Mouse (Mus musculus): Measurements from ENCODE around the gene Cep350. TPM values are rescaled to one million over a fixed set of nuclear protein-coding genes. Genes with fewer than 3 reads are reported as not detected.

The Cep350 gene
- polyA plus RNA-seq, 1 experiment from 2014 or later: 5.6 TPM

Other genes with a start within 250 kb of the Cep350 start
- gene Lhx4, start 221.6 kb downstream of the Cep350 start, polyA plus RNA-seq (2014; fragmentation: Nextera tagmentation; extraction: Ambion mirVana): not detected in 2 replicates
- gene Qsox1, start 160.4 kb downstream of the Cep350 start, polyA plus RNA-seq (2014; fragmentation: Nextera tagmentation; extraction: Ambion mirVana): 22.4 and 26.3 TPM in 2 replicates
- gene Tor1aip2, start 62.1 kb upstream of the Cep350 start, polyA plus RNA-seq (2014; fragmentation: Nextera tagmentation; extraction: Ambion mirVana): 92.8 and 104 TPM in 2 replicates
- 29.3 and 31.7 TPM in 2 replicates for gene Tor1aip1, start 63.2 kb upstream of the Cep350 start, polyA plus RNA-seq (2014; fragmentation: Nextera tagmentation; extraction: Ambion mirVana)
- gene Fam163a, start 231.8 kb upstream of the Cep350 start, polyA plus RNA-seq (2014; fragmentation: Nextera tagmentation; extraction: Ambion mirVana): 0.26 and 0.43 TPM in 2 replicates

Data from liver, embryonic 11.5 days (tissue).